Mouse (Mus musculus) urinary bladder, postnatal 10 days (tissue): Measurements from ENCODE around the gene Bdh1.

Experiments used
- DNase-seq: peaks from one replicate; pipeline ENCODE4 v3.0.0; 2022; ENCODE audit warnings: low spot score

The Bdh1 gene

GRCm38 (mm10) chr16:31428675-31429470, 6.8 kb downstream of the Bdh1 start:
- DNase-seq = no peak

- peak; percentile 69 for DNase-seq
Observed at GRCm38 (mm10) chr16:31429471-31430155, 7.5 kb downstream of the Bdh1 start.

GRCm38 (mm10) chr16:31433466-31434110, 11.5 kb downstream of the Bdh1 start:
- DNase-seq = no peak

GRCm38 (mm10) chr16:31435146-31435545, 13.1 kb downstream of the Bdh1 start:
- no peak for DNase-seq

DNA sequence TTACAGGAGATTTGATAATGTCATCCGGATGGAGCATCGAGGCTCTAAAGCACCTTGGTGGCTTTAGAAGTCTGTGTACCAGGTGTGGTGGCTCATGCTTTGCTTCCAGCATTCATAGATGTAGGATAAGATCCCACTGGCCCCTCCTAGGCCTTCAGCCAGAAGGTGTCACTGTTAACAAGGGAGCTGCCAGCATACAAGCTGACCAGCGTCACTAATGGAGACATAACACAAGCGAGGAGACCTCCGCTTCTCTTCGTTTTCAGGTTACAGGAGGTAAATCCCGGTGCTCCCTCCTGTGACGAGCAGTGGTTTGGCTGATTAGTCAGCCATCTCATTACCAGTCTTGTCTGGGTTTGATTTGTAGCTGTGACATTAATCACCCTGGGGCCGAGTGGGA, 14.0 kb downstream of the Bdh1 start:
- DNase-seq = no peak

- no peak for DNase-seq
Observed at GRCm38 (mm10) chr16:31437358-31437757, 15.3 kb downstream of the Bdh1 start.

DNA sequence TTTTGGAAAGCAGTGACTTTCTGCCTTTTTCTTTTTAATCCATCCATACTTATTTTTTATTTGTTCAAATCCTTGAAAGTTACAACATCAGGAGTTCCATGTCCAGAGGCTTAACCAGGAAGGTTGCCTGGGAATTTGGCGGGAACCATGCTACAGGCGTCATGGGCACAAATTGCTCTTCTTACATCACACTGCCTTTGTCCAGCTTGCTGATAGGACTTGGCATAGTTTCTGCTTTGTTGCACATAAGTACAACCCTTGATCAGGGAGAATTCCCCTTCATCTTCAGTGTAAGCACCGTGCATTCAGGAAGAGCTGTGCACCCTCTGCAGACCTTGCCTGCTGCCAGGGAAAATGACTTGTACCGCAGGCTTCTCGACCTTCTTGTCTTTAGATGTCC, 17.4 kb downstream of the Bdh1 start:
- no peak for DNase-seq

GRCm38 (mm10) chr16:31440046-31440445, 18.0 kb downstream of the Bdh1 start:
- DNase-seq = no peak

DNA sequence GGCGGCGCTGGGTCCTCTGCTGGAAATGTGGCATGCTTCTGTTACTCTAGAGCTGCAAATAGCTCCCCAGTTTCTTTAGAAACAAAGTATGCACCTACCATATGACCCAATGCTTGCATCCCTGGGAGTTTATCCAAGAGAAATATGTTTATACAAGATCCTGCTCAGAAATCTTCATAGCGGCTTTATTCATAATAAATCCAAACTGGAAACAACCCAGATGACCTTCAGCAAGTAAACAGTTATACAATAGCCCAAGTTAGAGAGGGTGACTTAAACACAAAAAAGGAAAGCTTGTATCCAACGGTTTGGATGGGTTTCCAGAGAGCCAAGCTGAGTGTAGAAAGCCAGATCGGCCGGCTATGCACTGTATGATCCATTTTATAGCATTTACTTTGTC, 22.4 kb downstream of the Bdh1 start:
- DNase-seq = no peak

DNA sequence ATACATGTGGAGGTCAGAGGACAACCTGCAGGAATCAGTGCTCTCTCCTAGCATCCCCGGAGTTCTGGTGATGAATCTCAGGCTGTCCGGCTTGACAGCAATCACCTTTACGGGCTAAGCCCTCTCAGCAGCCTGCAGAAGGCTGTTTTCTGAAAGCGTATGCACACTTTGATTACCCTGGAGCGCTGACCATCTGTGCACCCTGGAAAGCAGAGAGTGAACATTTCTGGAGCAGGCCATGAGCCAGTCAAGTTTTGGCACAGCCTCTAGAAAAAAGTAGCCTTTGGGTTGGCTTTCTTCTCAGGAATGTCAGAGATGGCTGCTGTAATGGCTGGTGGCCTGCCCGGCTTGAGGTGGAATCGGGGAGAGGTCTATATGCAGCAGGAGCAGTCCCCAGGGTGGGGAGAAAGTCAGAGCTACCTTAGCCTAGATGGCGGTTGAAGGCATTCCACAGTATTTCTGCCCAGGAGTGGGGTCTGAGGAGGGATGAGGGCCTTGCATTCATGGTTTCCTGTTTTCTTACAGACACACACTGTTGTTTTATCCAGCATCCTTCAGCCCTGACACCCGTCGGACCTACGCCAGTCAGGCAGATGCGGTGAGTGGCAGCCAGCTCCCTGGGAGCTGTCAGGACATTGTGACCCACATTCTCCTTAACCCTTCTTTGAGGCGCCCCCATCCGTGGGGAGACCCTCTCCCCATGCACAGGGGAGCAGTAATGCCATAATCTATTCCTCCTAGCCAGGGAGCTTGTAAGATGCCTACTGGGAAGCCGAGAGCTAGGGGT, 24.2 kb downstream of the Bdh1 start:
- no peak for DNase-seq

DNA sequence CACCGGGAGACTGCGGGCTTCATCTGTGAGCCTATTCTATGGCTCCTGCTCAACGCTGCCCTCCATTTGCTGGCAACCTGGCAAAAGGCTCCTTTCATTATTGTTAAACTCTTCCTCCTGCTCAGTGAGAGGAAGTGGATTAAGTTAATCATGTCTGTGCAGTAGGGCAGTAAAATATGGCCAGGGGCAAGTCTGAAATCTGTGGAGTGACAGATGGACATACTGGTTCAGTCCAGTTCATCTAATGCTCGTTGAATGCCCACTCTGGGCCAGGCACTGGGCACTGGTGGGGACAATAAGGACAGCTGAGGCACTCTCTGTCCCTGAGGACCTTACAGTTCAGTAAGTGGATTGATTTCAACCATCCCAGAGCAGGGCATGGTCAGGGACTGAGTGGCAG, 27.9 kb downstream of the Bdh1 start:
- DNase-seq = no peak

DNA sequence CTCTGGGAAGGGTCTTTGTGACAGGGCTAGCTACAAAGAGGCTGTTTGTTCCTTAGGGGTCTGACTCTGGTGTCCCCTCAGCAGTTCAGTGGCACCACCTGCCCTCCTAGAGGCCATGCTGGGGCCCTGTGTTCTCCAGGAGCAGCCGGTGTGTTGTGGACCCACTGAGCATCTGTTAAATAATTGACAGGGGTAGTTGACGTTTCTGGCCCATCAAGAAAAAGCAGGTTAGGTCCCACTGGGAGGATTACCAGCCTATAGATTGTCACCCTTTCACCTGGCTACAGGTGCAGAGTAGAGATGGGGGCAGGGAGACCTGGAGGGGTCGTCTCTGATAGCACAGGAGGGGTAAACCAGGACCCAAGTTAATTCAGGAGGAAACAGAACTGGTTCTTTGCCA, 29.2 kb downstream of the Bdh1 start:
- DNase-seq = no peak

- DNase-seq = no peak
Observed at GRCm38 (mm10) chr16:31452467-31452866, 30.4 kb downstream of the Bdh1 start.

- no peak for DNase-seq
Observed at GRCm38 (mm10) chr16:31454013-31454412, 31.9 kb downstream of the Bdh1 start.

- DNase-seq = no peak
Observed at GRCm38 (mm10) chr16:31455276-31456045, 33.4 kb downstream of the Bdh1 start.

DNA sequence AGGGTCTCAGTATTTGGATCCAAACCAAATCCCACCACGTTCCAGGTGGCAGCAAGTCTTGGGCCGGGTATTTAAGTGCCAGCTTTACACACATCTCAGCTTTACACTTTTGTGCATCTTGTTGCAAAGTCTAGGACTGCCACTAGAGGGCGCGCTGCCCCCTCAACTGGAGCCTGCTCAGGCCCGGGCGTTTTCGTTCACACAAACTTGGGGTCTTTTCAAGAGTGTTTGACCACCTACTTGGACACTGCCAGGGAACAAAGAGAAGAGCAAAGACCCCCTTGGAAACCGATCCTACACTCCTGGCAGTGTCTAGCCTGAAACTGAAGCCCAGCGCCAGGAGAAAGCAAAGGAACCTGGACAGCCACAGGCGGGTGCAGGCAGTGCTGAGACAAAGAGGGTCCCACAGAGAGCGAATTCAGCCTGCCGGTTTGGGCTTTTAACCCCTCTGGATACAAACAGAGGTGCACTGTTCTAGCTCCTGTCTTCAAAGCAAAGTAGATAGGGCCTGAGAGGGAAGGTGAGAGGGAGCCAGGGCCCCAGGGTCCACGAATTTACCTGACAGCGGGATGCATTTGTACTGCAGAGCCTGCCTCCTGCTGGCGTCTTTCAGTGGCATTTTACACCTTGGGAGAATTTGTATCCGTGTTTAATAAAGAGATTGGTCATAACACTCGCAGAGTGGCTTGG, 36.3 kb downstream of the Bdh1 start:
- DNase-seq = peak; percentile 56

DNA sequence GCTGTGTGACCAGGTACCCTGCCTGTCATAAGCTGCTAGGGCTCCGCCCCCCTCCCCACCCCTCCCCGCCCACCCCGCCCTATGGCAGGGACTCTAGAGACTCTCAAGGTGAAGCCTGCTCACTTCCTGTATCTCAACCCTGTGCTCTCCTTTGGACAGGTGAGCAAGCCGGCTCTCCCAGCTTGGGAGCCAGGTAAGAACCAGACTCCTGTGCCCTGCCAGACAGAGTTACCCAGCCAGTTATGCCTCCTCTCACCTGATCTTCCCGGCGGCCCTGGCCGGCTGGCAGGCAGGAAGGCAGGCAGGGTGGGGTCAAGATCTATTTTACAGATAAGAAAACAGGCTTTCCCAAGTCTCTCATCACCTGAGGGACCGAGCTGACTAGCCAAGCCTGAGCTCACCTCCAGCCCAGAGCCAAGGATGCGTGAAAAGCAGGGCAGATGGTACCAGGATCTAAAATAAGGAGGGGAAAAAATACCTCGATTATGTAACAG, 37.9 kb downstream of the Bdh1 start:
- no peak for DNase-seq

DNA sequence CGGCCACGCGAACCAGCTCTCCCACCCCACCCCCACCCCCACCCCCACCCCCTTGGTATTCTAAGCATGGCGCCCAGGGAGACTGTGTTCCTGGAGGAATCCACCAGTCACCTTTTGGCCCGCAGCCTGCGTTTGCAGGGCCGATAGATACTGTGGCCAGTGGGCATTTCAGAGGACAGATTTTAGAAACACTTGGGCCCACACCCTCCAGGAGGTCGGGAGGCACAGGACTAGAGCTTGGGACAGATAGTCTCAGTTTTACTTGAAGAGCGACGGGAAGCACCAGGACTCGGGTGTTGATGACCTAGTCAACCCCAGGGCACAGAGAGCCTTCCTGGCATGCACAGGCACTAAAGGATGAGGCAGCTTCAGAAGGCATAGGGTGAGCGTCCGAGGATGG, 38.4 kb downstream of the Bdh1 start:
- DNase-seq = no peak

DNA sequence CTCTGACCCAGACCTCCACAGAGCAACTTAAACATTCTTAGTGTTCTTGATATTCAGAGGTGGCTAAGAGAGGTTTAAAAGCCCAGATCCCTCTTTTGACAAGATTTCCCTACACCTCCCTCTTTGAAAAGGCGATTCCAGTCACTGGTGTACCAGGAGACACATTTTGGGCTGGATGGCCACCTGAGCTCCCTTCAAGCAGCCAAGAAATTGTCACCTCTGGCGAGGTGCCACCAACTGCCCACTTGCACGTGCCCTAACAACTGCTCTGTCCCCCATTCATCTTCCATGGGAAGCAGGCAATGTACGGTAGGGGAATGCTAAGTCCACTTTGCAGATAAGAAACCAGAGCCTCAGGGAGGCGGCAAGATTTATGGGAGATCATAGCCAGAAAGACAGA, 39.0 kb downstream of the Bdh1 start:
- DNase-seq = no peak

- DNase-seq = no peak
Observed at GRCm38 (mm10) chr16:31462113-31462687, 40.1 kb downstream of the Bdh1 start.
